Mouse (Mus musculus): Measurements from ENCODE around the gene Mus81. TPM values are rescaled to one million over a fixed set of nuclear protein-coding genes. Genes with fewer than 3 reads are reported as not detected.

The Mus81 gene
- polyA plus RNA-seq (2012; rRNA removed): 29.8 and 35.1 TPM in 2 replicates

- peaks cover under 1% of the 10 kb centered on the region; the same call in 1 of the 2 replicates for H3K36me3 ChIP-seq (ENCODE audit: control insufficient read depth, insufficient read depth, low read length)
- peak; percentile 98 for DNase-seq
- WGBS: under 1% methylated on average over 39 of the region's 39 CpGs
- peak within 1 kb of the TSS; percentile 58 for H3K4me3 ChIP-seq (ENCODE audit: insufficient read depth, low read depth, low read length)
- TF ChIP-seq POLR2A (IDR thresholded peaks at IDR 0.05; ENCODE audit: low read depth, low read length): peak; percentile 36
- peak; percentile 85 for TF ChIP-seq CTCF (conservative IDR thresholded peaks at IDR 0.05; ENCODE audit: insufficient read depth, insufficient read length, low read depth, low read length)
- peaks cover 5% of the 10 kb centered on the region; the same call in 1 of the 2 replicates for H3K4me1 ChIP-seq (ENCODE audit: control insufficient read depth, insufficient read depth, low read length)
- no peaks in the 10 kb centered on the region for H3K27me3 ChIP-seq (replicated peaks; ENCODE audit: control insufficient read depth, insufficient read depth, low read length)
- H3K27ac ChIP-seq (ENCODE audit: insufficient read depth, low read depth, low read length): peak within 1 kb of the TSS; percentile 98
Measured at GRCm38 (mm10) chr19:5487768-5488550, at the start of gene Mus81. TSS of gene Mus81 (minus strand) at chr19:5488402.

- H3K4me1 ChIP-seq (ENCODE audit: control insufficient read depth, insufficient read depth, low read length): peaks cover 11% of the 10 kb centered on the region
- TF ChIP-seq POLR2A (IDR thresholded peaks at IDR 0.05; ENCODE audit: low read depth, low read length): no peak
- TF ChIP-seq CTCF (conservative IDR thresholded peaks at IDR 0.05; ENCODE audit: insufficient read depth, insufficient read length, low read depth, low read length): no peak
- no peaks in the 10 kb centered on the region for H3K36me3 ChIP-seq (ENCODE audit: control insufficient read depth, insufficient read depth, low read length)
- no peak overlapping the region for H3K27ac ChIP-seq (ENCODE audit: insufficient read depth, low read depth, low read length)
- WGBS: 69% methylated on average over 8 of the region's 8 CpGs
- DNase-seq: no peak
- no peaks in the 10 kb centered on the region for H3K27me3 ChIP-seq (replicated peaks; ENCODE audit: control insufficient read depth, insufficient read depth, low read length)
- no peak overlapping the region for H3K4me3 ChIP-seq (ENCODE audit: insufficient read depth, low read depth, low read length)
Measured at GRCm38 (mm10) chr19:5532520-5532919, 44.3 kb upstream of the Mus81 start.

GRCm38 (mm10) chr19:5530138-5530524, 41.9 kb upstream of the Mus81 start:
- Histone ChIP-seq H3K27ac (ENCODE audit: insufficient read depth, low read depth, low read length) (peak overlapping the region; percentile 58), H3K27me3 (replicated peaks; ENCODE audit: control insufficient read depth, insufficient read depth, low read length) (no peaks in the 10 kb centered on the region), H3K36me3 (ENCODE audit: control insufficient read depth, insufficient read depth, low read length) (no peaks in the 10 kb centered on the region), H3K4me3 (ENCODE audit: insufficient read depth, low read depth, low read length) (no peak overlapping the region), H3K4me1 (ENCODE audit: control insufficient read depth, insufficient read depth, low read length) (peaks cover 11% of the 10 kb centered on the region)
- TF ChIP-seq POLR2A (IDR thresholded peaks at IDR 0.05; ENCODE audit: low read depth, low read length): no peak
- TF ChIP-seq CTCF (conservative IDR thresholded peaks at IDR 0.05; ENCODE audit: insufficient read depth, insufficient read length, low read depth, low read length): no peak
- 32% methylated on average over 7 of the region's 7 CpGs for WGBS
- no peak for DNase-seq

GRCm38 (mm10) chr19:5529325-5530137, 41.3 kb upstream of the Mus81 start:
- Histone ChIP-seq H3K27me3 (replicated peaks; ENCODE audit: control insufficient read depth, insufficient read depth, low read length) (no peaks in the 10 kb centered on the region), H3K36me3 (ENCODE audit: control insufficient read depth, insufficient read depth, low read length) (no peaks in the 10 kb centered on the region), H3K4me1 (ENCODE audit: control insufficient read depth, insufficient read depth, low read length) (peaks cover 11% of the 10 kb centered on the region), H3K27ac (ENCODE audit: insufficient read depth, low read depth, low read length) (peak overlapping the region; percentile 73), H3K4me3 (ENCODE audit: insufficient read depth, low read depth, low read length) (peak overlapping the region; percentile 35)
- WGBS: 4% methylated on average over 20 of the region's 20 CpGs
- TF ChIP-seq CTCF (conservative IDR thresholded peaks at IDR 0.05; ENCODE audit: insufficient read depth, insufficient read length, low read depth, low read length): peak; percentile 98
- no peak for TF ChIP-seq POLR2A (IDR thresholded peaks at IDR 0.05; ENCODE audit: low read depth, low read length)
- DNase-seq: peak; percentile 99

GRCm38 (mm10) chr19:5525204-5525603, 37.0 kb upstream of the Mus81 start:
- 77% methylated on average over 5 of the region's 5 CpGs for WGBS
- no peaks in the 10 kb centered on the region for H3K36me3 ChIP-seq (ENCODE audit: control insufficient read depth, insufficient read depth, low read length)

GRCm38 (mm10) chr19:5518721-5519120, 30.5 kb upstream of the Mus81 start:
- 81% methylated on average over 3 of the region's 3 CpGs for WGBS
- no peaks in the 10 kb centered on the region for H3K27me3 ChIP-seq (replicated peaks; ENCODE audit: control insufficient read depth, insufficient read depth, low read length)
- no peak overlapping the region for H3K27ac ChIP-seq (ENCODE audit: insufficient read depth, low read depth, low read length)
- no peaks in the 10 kb centered on the region for H3K4me1 ChIP-seq (ENCODE audit: control insufficient read depth, insufficient read depth, low read length)
- no peak overlapping the region for H3K4me3 ChIP-seq (ENCODE audit: insufficient read depth, low read depth, low read length)
- no peaks in the 10 kb centered on the region for H3K36me3 ChIP-seq (ENCODE audit: control insufficient read depth, insufficient read depth, low read length)
- peak; percentile 56 for DNase-seq
- TF ChIP-seq CTCF (conservative IDR thresholded peaks at IDR 0.05; ENCODE audit: insufficient read depth, insufficient read length, low read depth, low read length) (no peak), POLR2A (IDR thresholded peaks at IDR 0.05; ENCODE audit: low read depth, low read length) (no peak)

More at GRCm38 (mm10) chr19:5525204-5525603, 37.0 kb upstream of the Mus81 start:
- H3K4me3 ChIP-seq (ENCODE audit: insufficient read depth, low read depth, low read length): no peak overlapping the region
- H3K27me3 ChIP-seq (replicated peaks; ENCODE audit: control insufficient read depth, insufficient read depth, low read length): no peaks in the 10 kb centered on the region
- no peak overlapping the region for H3K27ac ChIP-seq (ENCODE audit: insufficient read depth, low read depth, low read length)
- TF ChIP-seq POLR2A (IDR thresholded peaks at IDR 0.05; ENCODE audit: low read depth, low read length) (no peak), CTCF (conservative IDR thresholded peaks at IDR 0.05; ENCODE audit: insufficient read depth, insufficient read length, low read depth, low read length) (no peak)
- H3K4me1 ChIP-seq (ENCODE audit: control insufficient read depth, insufficient read depth, low read length): peaks cover 8% of the 10 kb centered on the region
- DNase-seq: no peak
